Mouse (Mus musculus) mesoderm, embryonic 11.5 days (tissue): ENCODE results near the gene Itpr3.

Source experiments
- DNase-seq: peaks from one replicate; pipeline ENCODE4 v3.0.0-alpha.2; 2012; ENCODE audit warnings: low read depth, low spot score

Gene Itpr3

GRCm38 (mm10) chr17:27118676-27119539 lies 61.8 kb downstream of the Itpr3 start:
- DNase-seq = no peak

- DNase-seq = no peak
These were observed 62.4 kb downstream of the Itpr3 start for GRCm38 (mm10) chr17:27119540-27119895.

- no peak for DNase-seq
These were observed 62.9 kb downstream of the Itpr3 start for GRCm38 (mm10) chr17:27119954-27120353.

- DNase-seq = peak; percentile 78
These were observed 63.5 kb downstream of the Itpr3 start for GRCm38 (mm10) chr17:27120561-27121024.

GRCm38 (mm10) chr17:27121266-27121665 lies 64.2 kb downstream of the Itpr3 start:
- DNase-seq = no peak

GRCm38 (mm10) chr17:27121781-27122180 lies 64.7 kb downstream of the Itpr3 start:
- DNase-seq = no peak

GRCm38 (mm10) chr17:27122701-27123100 lies 65.6 kb downstream of the Itpr3 start:
- DNase-seq = no peak

- no peak for DNase-seq
These were observed 66.0 kb downstream of the Itpr3 start for GRCm38 (mm10) chr17:27123103-27123502.

GRCm38 (mm10) chr17:27123813-27124375 lies 66.8 kb downstream of the Itpr3 start:
- DNase-seq = no peak

- DNase-seq = peak; percentile 72
These were observed 68.1 kb downstream of the Itpr3 start for GRCm38 (mm10) chr17:27125185-27125584.

- no peak for DNase-seq
These were observed 68.6 kb downstream of the Itpr3 start for GRCm38 (mm10) chr17:27125669-27126202.

- DNase-seq = no peak
These were observed 69.9 kb downstream of the Itpr3 start for GRCm38 (mm10) chr17:27126974-27127373.

GRCm38 (mm10) chr17:27128189-27128588 lies 71.1 kb downstream of the Itpr3 start:
- no peak for DNase-seq

- no peak for DNase-seq
These were observed 72.2 kb downstream of the Itpr3 start for GRCm38 (mm10) chr17:27129291-27129690.

GRCm38 (mm10) chr17:27129819-27130218 lies 72.7 kb downstream of the Itpr3 start:
- no peak for DNase-seq

- DNase-seq = no peak
These were observed 73.1 kb downstream of the Itpr3 start for GRCm38 (mm10) chr17:27130246-27130645.

GRCm38 (mm10) chr17:27131240-27131665 lies 74.1 kb downstream of the Itpr3 start:
- no peak for DNase-seq

GRCm38 (mm10) chr17:27132238-27132637 lies 75.1 kb downstream of the Itpr3 start:
- DNase-seq = no peak

GRCm38 (mm10) chr17:27133551-27134141 lies 76.5 kb downstream of the Itpr3 start, which contains the start of gene Uqcc2:
Uqcc2 (minus strand) TSS chr17:27133916.
- peak; percentile 98 for DNase-seq

GRCm38 (mm10) chr17:27134187-27134586 lies 77.1 kb downstream of the Itpr3 start:
- DNase-seq = no peak

- no peak for DNase-seq
These were observed 77.6 kb downstream of the Itpr3 start for GRCm38 (mm10) chr17:27134715-27135114.

GRCm38 (mm10) chr17:27138396-27138795 lies 81.3 kb downstream of the Itpr3 start:
- DNase-seq = no peak
